ENCODE assay signal across 8 mouse cellular contexts in the genomic region with DNA sequence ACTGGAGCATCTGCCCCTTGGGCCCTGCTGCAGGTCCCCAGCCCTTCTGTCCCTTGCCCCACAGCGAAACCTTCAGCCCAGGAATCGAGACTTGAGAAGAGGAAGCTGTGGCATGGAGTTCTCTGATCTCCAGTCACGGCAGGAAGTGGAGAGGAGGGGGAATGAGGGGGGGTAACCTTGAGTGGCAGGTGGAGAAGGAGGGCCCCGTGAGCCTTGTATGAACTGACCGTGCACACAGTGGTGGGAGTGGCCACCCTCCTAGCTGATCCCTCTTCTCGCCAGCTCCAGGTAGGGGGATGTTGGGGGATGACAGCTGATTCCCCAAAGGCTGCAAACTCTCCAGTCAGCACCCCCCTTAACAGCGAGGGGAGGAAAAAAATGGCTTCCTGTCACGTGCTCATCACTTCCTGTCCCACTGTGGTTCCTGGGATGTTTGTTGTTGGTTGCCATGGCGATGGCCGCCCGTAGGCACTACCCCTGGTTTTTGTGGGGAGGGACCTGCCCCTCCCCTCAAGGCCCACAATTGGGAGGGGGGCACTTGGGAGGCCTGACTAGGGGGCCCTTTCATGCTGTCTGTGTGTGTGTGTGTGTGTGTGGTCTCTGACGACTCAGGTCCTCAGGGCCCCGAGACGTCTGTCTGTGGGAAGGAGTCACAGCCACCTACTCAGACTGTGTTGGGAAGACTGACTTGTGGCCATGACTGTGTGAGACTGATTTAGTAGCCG. TPM values are rescaled to one million over a fixed set of nuclear protein-coding genes. Genes with fewer than 3 reads are reported as not detected.
DNase-seq lines count a peak whose midpoint lies in the region; ATAC-seq and TF ChIP-seq lines count a peak whose summit lies in the region.

No protein-coding gene starts in this region.

- DNase-seq in adipocyte (ENCODE audit: low spot score): peak; percentile 90
- DNase-seq in kidney, postnatal 0 days (ENCODE audit: low spot score): peak; percentile 96
- peak; percentile 88 for DNase-seq in lung, postnatal 14 days
- DNase-seq in retina, adult 2 months (ENCODE audit: low read depth, low spot score): peak; percentile 63
- peak; percentile 85 for DNase-seq in yolk sac, embryonic 10.5 days (ENCODE audit: low spot score)

- no peaks in the 10 kb centered on the region for H3K36me3 ChIP-seq in ES-Bruce4 (ENCODE audit: control insufficient read depth, insufficient read depth, low read length, poor library complexity, severe bottlenecking)
- no peaks in the 10 kb centered on the region for H3K36me3 ChIP-seq in heart, embryonic 14.5 days (ENCODE audit: control insufficient read depth, insufficient read depth, low read length)
- no peaks in the 10 kb centered on the region for H3K36me3 ChIP-seq in kidney, postnatal 0 days (ENCODE audit: insufficient read depth, low read length)

- H3K9me3 ChIP-seq in ES-Bruce4 (replicated peaks; ENCODE audit: control insufficient read depth, insufficient read depth, low read length, poor library complexity, severe bottlenecking): no peaks in the 10 kb centered on the region
- no peaks in the 10 kb centered on the region for H3K9me3 ChIP-seq in heart, embryonic 14.5 days (ENCODE audit: control insufficient read depth, low read length)
- no peaks in the 10 kb centered on the region for H3K9me3 ChIP-seq in kidney, postnatal 0 days (replicated peaks; ENCODE audit: low read length)

- ATAC-seq in heart, embryonic 14.5 days (ENCODE audit: insufficient number of reproducible peaks, insufficient read depth, low FRiP score, low read depth): 0 out of 2 replicates have a peak, but pooled peaks have one; percentile 16
- peak; percentile 29 for ATAC-seq in kidney, postnatal 0 days (replicated peaks; ENCODE audit: low FRiP score, low read depth)

- H3K9ac ChIP-seq in ES-Bruce4 (ENCODE audit: low read depth, poor library complexity, severe bottlenecking): peak overlapping the region; percentile 69
- peak overlapping the region; percentile 95 for H3K9ac ChIP-seq in heart, embryonic 14.5 days (ENCODE audit: low read length)
- H3K9ac ChIP-seq in kidney, postnatal 0 days (ENCODE audit: low read depth, low read length): peak overlapping the region; percentile 63

- peaks cover 19% of the 10 kb centered on the region for H3K4me1 ChIP-seq in ES-Bruce4 (ENCODE audit: control insufficient read depth, insufficient read depth, low read length)
- peaks cover 26% of the 10 kb centered on the region for H3K4me1 ChIP-seq in embryonic fibroblast, embryonic 13.5 days (ENCODE audit: control insufficient read depth, insufficient read depth, low read length)
- peaks cover 78 to 80% of the 10 kb centered on the region in 2 experiments for H3K4me1 ChIP-seq in heart, embryonic 14.5 days (ENCODE audit: control insufficient read depth in 2 of 2, insufficient read depth in 2 of 2, low read length in 2 of 2)
- H3K4me1 ChIP-seq in kidney, postnatal 0 days (replicated peaks; ENCODE audit: insufficient read depth, low read length): peaks cover 76% of the 10 kb centered on the region

- no peak for TF ChIP-seq POLR2A in ES-Bruce4 (IDR thresholded peaks at IDR 0.05; ENCODE audit: insufficient read depth, low read length)
- peak; percentile 33; the same call in 1 of the 2 replicates for TF ChIP-seq POLR2A in embryonic fibroblast, embryonic 13.5 days (IDR thresholded peaks at IDR 0.05; ENCODE audit: low read depth, low read length)

- 0 out of 2 replicates have a peak, but pooled peaks have one; percentile 35 for TF ChIP-seq EP300 in ES-Bruce4 (IDR thresholded peaks at IDR 0.05; ENCODE audit: insufficient read depth, low read depth, low read length)

- H3K27ac ChIP-seq in ES-Bruce4 (ENCODE audit: insufficient read depth, low read length): peak overlapping the region; percentile 85
- peak overlapping the region; percentile 90 for H3K27ac ChIP-seq in embryonic fibroblast, embryonic 13.5 days (ENCODE audit: insufficient read depth, low read length)
- H3K27ac ChIP-seq in heart, embryonic 14.5 days (replicated peaks in 1 of 2; ENCODE audit: control insufficient read depth in 1 of 2, insufficient read depth in 1 of 2, low read depth in 2 of 2, low read length in 2 of 2): peak overlapping the region; percentile 100
- H3K27ac ChIP-seq in kidney, postnatal 0 days: peak overlapping the region; percentile 98

- WGBS in heart, embryonic 14.5 days: 5% methylated on average over 15 of the region's 15 CpGs
- WGBS in kidney, postnatal 0 days: 3% methylated on average over 15 of the region's 15 CpGs

- peak overlapping the region; percentile 72 for H3K4me2 ChIP-seq in heart, embryonic 14.5 days (ENCODE audit: low read length)
- peak overlapping the region; percentile 98 for H3K4me2 ChIP-seq in kidney, postnatal 0 days (ENCODE audit: low read length)

- no peak for TF ChIP-seq CTCF in ES-Bruce4 (IDR thresholded peaks at IDR 0.05; ENCODE audit: low read depth, low read length)
- TF ChIP-seq CTCF in embryonic fibroblast, embryonic 13.5 days (IDR thresholded peaks at IDR 0.05; ENCODE audit: borderline replicate concordance, insufficient read depth, low read length): no peak
- TF ChIP-seq CTCF in kidney, postnatal 0 days (IDR thresholded peaks at IDR 0.05; ENCODE audit: low read depth): 0 out of 2 replicates have a peak, but pooled peaks have one; percentile 2

- H3K4me3 ChIP-seq in ES-Bruce4 (ENCODE audit: low read depth, low read length): peak overlapping the region; percentile 71
- H3K4me3 ChIP-seq in embryonic fibroblast, embryonic 13.5 days (ENCODE audit: insufficient read depth, low read length): peak overlapping the region; percentile 23
- peak overlapping the region; percentile 44 to 51 for H3K4me3 ChIP-seq in heart, embryonic 14.5 days (ENCODE audit: control insufficient read depth in 1 of 2, insufficient read depth in 1 of 2, low read depth in 1 of 2, low read length in 2 of 2)
- peak overlapping the region; percentile 34 for H3K4me3 ChIP-seq in kidney, postnatal 0 days (replicated peaks; ENCODE audit: low read depth, low read length)

- no peaks in the 10 kb centered on the region for H3K27me3 ChIP-seq in ES-Bruce4 (ENCODE audit: control insufficient read depth, insufficient read depth, low read length, poor library complexity, severe bottlenecking)
- no peaks in the 10 kb centered on the region for H3K27me3 ChIP-seq in heart, embryonic 14.5 days (ENCODE audit: control insufficient read depth, insufficient read depth, low read length)
- no peaks in the 10 kb centered on the region for H3K27me3 ChIP-seq in kidney, postnatal 0 days (ENCODE audit: insufficient read depth, low read length)

RNA-seq across cellular contexts. Expression of gene Rara, which starts 14.4 kb away (rescaled TPM):
- polyA plus RNA-seq in ES-Bruce4 (2011; ENCODE audit: insufficient read depth, insufficient read length, low read depth, missing spikeins): 23.7 and 26.3 TPM in 2 replicates
- polyA plus RNA-seq in embryonic fibroblast, embryonic 13.5 days (2011; ENCODE audit: insufficient read length, low read depth, missing spikeins): 26.8 and 28.2 TPM in 2 replicates
- 31.4 and 33.4 TPM in 2 replicates for polyA plus RNA-seq in heart, embryonic 14.5 days (2014; fragmentation: Nextera tagmentation; extraction: Ambion mirVana)
- polyA plus RNA-seq in kidney, postnatal 0 days (2015; fragmentation: Nextera tagmentation; extraction: Ambion mirVana): 25.7 and 26.3 TPM in 2 replicates

RNA-seq across cellular contexts. Expression of gene Cdc6, which starts 34.4 kb away (rescaled TPM):
- polyA plus RNA-seq in ES-Bruce4 (2011; ENCODE audit: insufficient read depth, insufficient read length, low read depth, missing spikeins): 54.3 and 55.8 TPM in 2 replicates
- 7.4 and 11.8 TPM in 2 replicates for polyA plus RNA-seq in embryonic fibroblast, embryonic 13.5 days (2011; ENCODE audit: insufficient read length, low read depth, missing spikeins)
- 15.6 and 17.5 TPM in 2 replicates for polyA plus RNA-seq in heart, embryonic 14.5 days (2014; fragmentation: Nextera tagmentation; extraction: Ambion mirVana)
- 12.3 and 15.5 TPM in 2 replicates for polyA plus RNA-seq in kidney, postnatal 0 days (2015; fragmentation: Nextera tagmentation; extraction: Ambion mirVana)

RNA-seq across cellular contexts. Expression of gene Gjd3, which starts 40.8 kb away (rescaled TPM):
- not detected in 2 replicates for polyA plus RNA-seq in ES-Bruce4 (2011; ENCODE audit: insufficient read depth, insufficient read length, low read depth, missing spikeins)
- polyA plus RNA-seq in embryonic fibroblast, embryonic 13.5 days (2011; ENCODE audit: insufficient read length, low read depth, missing spikeins): not detected in 2 replicates
- 1.00 and 2.3 TPM in 2 replicates for polyA plus RNA-seq in heart, embryonic 14.5 days (2014; fragmentation: Nextera tagmentation; extraction: Ambion mirVana)
- 1.1 and 1.6 TPM in 2 replicates for polyA plus RNA-seq in kidney, postnatal 0 days (2015; fragmentation: Nextera tagmentation; extraction: Ambion mirVana)

Comparison
In these comparisons a context has a peak if more than half of its experiments do, and no peak if none do; other contexts are left out.
1. Peak in every context shown above with its lines: DNase-seq, ATAC-seq, H3K4me3 ChIP-seq and H3K27ac ChIP-seq.